Mouse (Mus musculus) embryo, embryonic 10 days (tissue): Measurements from ENCODE around the gene Bola3.

Experiments used
- DNase-seq: peaks from one replicate; pipeline ENCODE4 v3.0.0-alpha.2; 2015; ENCODE audit warnings: low spot score

The Bola3 gene

DNA sequence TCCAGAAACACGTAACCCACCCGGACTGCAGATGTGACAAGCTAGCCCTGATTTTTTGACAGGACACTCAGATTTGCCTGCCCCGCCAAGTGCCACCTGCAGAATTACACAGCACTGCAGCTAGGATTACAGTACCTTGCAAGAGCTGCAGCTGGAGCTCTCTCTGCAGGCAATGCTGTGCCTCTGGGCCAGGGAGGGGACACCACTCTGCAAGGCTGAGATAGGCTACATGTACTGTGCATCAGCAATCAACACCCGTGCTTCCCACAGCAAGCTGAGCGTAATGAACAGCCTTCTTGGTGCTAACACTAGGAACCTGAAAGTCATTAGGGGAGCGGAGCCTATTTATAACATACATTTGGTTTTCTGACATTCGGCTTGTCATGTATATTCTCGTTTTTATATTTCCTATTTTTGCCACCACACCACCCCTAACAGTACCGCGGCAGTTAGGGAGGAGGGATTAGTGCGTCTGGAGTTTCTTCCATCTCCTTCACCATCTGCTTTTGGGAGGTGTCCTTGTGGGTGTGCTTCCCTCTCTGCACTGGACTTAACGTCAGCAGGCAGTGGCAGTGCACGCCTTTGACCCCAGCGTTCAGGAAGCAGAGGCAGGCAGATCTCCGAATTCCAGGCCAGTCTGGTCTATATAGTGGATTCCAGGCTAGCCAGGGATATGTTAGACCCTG is 46.7 kb downstream of the Bola3 start:
- DNase-seq: no peak

DNA sequence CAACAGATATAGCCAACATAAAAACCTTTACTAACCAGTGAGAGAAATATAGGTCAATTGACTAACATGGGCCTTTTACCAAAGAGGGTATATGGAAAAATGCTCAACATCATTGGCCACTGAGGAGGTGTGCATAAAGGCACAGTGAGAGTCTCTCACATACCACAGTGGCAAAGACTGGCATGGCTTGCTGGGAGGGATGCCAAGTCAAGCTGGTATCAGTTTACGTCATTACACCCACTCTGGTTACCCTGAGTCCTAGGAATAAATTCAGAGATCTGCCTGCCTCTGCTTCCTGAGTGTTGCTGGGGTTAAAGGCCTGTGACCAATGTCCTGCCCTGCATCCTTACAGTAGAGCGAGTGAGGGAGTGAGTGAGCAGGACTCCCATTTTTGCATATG is 47.8 kb downstream of the Bola3 start:
- no peak for DNase-seq

DNA sequence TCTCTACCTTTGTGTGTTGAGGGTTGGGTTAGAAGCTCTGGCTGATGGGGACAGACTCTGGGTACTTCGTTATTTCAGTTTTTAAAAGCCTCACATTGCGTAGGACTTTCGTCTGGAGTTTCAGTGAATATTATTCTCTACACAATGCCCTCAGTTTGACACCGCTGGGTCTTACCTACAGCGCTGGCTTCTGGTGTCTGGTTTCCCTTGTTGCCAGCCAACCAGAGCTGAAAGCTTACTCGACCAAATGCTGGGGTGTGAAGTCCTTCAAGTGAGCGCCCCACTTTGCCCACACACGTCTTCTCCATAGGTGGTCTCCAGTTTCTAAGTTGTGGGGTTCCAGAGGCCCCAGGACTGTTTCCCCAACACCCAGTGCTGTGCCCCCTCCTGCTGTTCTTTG is 48.8 kb downstream of the Bola3 start:
- DNase-seq: no peak

DNA sequence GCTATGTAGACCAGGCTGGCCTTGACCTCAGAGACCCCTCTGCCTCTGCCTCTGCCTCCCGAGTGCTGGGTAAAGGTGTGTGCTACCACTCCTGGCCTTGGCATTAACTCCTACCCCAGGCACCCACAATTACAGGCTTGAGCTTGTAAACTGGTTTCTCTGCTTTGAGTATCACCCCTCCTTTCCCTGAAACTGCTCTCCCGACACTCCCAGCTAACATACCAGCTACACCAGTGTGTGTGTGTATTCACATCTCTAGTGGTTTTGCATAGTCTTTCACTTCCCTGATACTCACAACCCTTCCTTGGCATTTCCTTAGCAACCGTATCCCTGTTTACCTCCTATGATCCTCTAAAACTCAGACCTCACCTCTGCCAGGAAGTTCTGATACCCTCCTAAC is 50.8 kb downstream of the Bola3 start:
- no peak for DNase-seq

DNA sequence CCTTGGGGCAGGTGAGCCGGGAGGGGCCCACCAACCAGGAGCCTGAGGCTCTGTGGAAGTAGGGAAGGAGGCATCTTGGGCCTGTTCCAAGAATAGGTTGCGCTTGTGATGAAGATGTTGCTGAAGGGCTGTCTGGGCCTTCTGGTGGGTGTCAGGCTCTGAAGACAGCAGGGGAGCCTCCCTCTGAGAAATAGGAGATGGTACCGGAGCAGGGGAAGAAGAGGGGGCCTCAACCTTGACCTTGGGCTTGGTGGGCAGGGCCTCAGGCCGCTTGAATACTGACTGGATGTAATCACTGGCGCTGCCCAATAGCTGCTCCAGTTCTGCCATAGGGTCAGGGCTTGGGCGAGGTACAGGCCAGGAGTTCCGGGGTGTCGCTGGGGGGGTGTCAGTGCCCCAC is 54.5 kb downstream of the Bola3 start:
- no peak for DNase-seq

DNA sequence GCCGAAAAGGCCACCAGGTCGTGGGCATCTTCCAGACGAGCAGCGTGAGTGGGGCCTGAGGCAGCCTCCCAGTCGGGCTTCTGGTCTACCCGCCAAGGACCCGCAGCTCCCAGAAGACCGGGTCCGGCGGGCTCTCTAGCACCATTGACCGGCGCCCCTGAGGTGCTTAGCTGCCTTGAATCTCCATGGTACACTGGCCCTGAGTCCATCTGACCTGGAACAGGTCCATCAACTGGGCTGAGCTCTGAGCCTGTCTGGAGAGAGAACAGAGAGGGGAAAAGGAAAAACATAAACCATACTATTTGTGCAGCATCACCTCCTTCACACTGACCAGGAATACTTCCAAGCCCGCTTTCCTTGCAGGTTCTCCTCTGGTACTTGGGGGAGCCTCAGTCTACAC is 55.6 kb downstream of the Bola3 start:
- DNase-seq: no peak

DNA sequence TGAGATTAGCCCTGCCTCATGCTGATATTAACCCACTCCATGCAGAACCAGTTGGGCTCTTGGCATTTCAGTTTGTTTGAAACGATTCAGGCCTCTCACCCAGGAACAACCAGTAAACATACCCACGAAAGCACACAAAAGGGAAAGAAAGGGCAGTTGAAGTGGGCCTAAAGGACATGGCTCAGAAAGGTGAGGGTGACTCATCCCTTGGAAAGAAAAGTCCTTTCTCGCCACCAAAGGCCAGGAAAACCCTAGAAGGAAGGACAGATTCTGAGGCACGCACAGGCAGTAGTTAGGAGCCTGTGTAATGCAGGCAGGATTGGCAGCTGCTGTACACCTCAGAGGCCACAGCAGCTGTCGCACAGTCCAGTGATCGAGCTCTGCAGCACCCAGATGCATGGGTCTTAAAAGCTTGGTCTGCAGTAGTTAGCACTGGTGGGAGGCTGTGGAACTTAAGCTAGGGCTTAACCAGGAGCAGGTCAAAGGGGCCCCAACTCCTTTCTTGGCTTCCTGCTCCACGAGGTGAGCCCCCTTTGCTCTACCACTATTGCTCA is 56.6 kb downstream of the Bola3 start:
- no peak for DNase-seq

DNA sequence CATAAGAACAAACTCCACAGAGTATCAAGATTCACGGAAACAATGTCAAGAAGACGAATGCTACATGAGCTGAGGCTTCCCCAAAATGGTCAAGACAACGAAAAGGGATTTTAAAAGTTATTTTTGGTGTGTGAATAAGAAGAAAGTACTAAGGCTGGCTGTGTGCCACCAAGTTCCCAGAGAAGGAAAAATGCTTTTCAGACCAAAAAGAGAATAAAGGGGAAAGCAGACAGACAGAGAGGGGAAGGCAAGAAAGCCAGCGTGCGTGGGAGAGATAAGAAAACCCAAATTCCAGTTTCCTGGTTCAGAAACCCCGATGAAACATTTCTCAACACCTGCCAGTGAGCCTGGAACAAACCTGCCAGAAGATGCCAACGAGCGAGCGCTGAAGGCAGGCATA is 59.6 kb downstream of the Bola3 start:
- no peak for DNase-seq
